Comparison of ENCODE assay signal across 10 mouse cellular contexts in the genomic region with DNA sequence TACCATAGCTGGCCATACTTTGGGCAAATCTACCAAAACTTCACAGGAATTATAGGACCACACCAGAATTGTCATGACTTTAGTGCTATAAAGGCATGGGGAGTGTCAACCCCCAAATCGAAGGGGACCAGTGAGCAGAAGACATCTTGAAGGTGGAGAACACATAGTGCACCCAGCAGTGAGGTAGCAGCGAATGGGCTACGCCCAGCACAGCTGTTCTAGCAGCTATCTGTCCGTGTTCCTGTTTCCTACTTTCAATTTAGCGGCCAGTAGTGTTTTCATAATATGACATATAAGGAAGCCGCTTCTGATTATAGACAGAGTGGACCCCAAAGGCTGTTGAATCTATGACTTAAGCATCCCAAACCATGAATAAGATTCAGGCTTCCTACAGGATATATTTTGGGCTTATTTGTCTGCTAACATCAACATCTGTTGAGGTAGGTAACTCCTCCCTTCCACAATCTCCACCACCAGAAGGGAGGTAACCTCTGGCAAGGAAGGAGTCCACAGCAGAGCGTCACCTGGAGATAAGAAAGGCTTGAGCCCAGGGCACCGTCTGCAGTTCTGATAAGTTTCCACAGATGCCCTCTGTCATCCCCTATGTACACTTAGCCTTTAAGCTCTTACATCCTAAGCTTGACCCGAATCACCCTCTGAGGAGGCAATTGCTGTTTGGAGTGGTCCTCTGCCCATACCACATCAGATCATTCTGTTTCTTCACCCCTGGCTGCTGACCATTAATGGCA. TPM values are rescaled to one million over a fixed set of nuclear protein-coding genes. Genes with fewer than 3 reads are reported as not detected.
A peak's percentile ranks its signal among the peaks of the same experiment; 100 is the strongest.
DNase-seq lines count a peak whose midpoint lies in the region; ATAC-seq lines count a peak whose summit lies in the region.
"Had no signal": no experiment of that assay in that cellular context is flagged by ENCODE, and none has a peak within 500 bp of the region (broad histone marks: within the 10 kb centered on the region; RNA-seq: fewer than 3 reads in every experiment).

No protein-coding gene starts in this region.

- H3K36me3 ChIP-seq in kidney, embryonic 15.5 days = no peaks in the 10 kb centered on the region
- no peaks in the 10 kb centered on the region for H3K36me3 ChIP-seq in kidney, embryonic 16.5 days (ENCODE audit: insufficient read depth, low read length)
- H3K36me3 ChIP-seq in liver, embryonic 13.5 days = peaks cover 24% of the 10 kb centered on the region
- H3K36me3 ChIP-seq in stomach, embryonic 14.5 days (ENCODE audit: control insufficient read depth, insufficient read depth, low read length) = no peaks in the 10 kb centered on the region
- H3K36me3 ChIP-seq: limb, embryonic 15.5 days had no signal

- no peak overlapping the region for H3K4me2 ChIP-seq in kidney, embryonic 15.5 days
- no peak overlapping the region for H3K4me2 ChIP-seq in kidney, embryonic 16.5 days (replicated peaks; ENCODE audit: low read depth, low read length)
- H3K4me2 ChIP-seq in liver, embryonic 13.5 days = peak overlapping the region; percentile 62
- no peak overlapping the region for H3K4me2 ChIP-seq in stomach, embryonic 14.5 days (replicated peaks; ENCODE audit: low read depth, low read length)
- H3K4me2 ChIP-seq: limb, embryonic 15.5 days had no signal

- 89% methylated on average over 9 of the region's 9 CpGs for WGBS in kidney, embryonic 15.5 days
- 87% methylated on average over 9 of the region's 9 CpGs for WGBS in kidney, embryonic 16.5 days
- WGBS in liver, embryonic 13.5 days (ENCODE audit: insufficient replicate concordance) = 12% methylated on average over 9 of the region's 9 CpGs
- WGBS in stomach, embryonic 14.5 days = 85% methylated on average over 9 of the region's 9 CpGs

- intact Hi-C loops in left cerebral cortex, postnatal 10 days (cut with DNase I) = no loop called here

- H3K4me1 ChIP-seq in kidney, embryonic 15.5 days = peaks cover 36% of the 10 kb centered on the region
- peaks cover 33% of the 10 kb centered on the region for H3K4me1 ChIP-seq in kidney, embryonic 16.5 days (ENCODE audit: insufficient read depth, low read length)
- H3K4me1 ChIP-seq in liver, embryonic 13.5 days (replicated peaks) = peaks cover 91% of the 10 kb centered on the region
- peaks cover 8% of the 10 kb centered on the region; the same call in 1 of the 2 replicates for H3K4me1 ChIP-seq in stomach, embryonic 14.5 days (ENCODE audit: control insufficient read depth, insufficient read depth, low read length)

- ATAC-seq in kidney, embryonic 15.5 days (replicated peaks; ENCODE audit: low FRiP score) = peak; percentile 76
- no peak for ATAC-seq in kidney, embryonic 16.5 days (ENCODE audit: low FRiP score, low TSS enrichment)
- peak; percentile 73 for ATAC-seq in common myeloid progenitor, adult 5-6 weeks (replicated peaks; ENCODE audit: low read depth, poor library complexity, severe bottlenecking)
- peak; percentile 97 for ATAC-seq in liver, embryonic 13.5 days (ENCODE audit: low read depth)
- peak; percentile 79; the same call in 1 of the 2 replicates for ATAC-seq in stomach, embryonic 14.5 days (ENCODE audit: insufficient number of reproducible peaks, insufficient read depth, low FRiP score, low read depth)

- no peaks in the 10 kb centered on the region for H3K27me3 ChIP-seq in kidney, embryonic 15.5 days
- H3K27me3 ChIP-seq in kidney, embryonic 16.5 days (ENCODE audit: insufficient read depth, low read length) = no peaks in the 10 kb centered on the region
- H3K27me3 ChIP-seq in liver, embryonic 13.5 days = no peaks in the 10 kb centered on the region
- no peaks in the 10 kb centered on the region for H3K27me3 ChIP-seq in stomach, embryonic 14.5 days (ENCODE audit: control insufficient read depth, insufficient read depth, low read length)
- H3K27me3 ChIP-seq: limb, embryonic 15.5 days had no signal

- H3K4me3 ChIP-seq in kidney, embryonic 15.5 days (replicated peaks) = no peak overlapping the region
- H3K4me3 ChIP-seq in kidney, embryonic 16.5 days (ENCODE audit: low read length) = no peak overlapping the region
- peak overlapping the region; percentile 55 for H3K4me3 ChIP-seq in liver, embryonic 13.5 days (replicated peaks)
- no peak overlapping the region for H3K4me3 ChIP-seq in stomach, embryonic 14.5 days (ENCODE audit: low read depth, low read length)
- H3K4me3 ChIP-seq: limb, embryonic 15.5 days had no signal

- H3K9me3 ChIP-seq in kidney, embryonic 15.5 days (replicated peaks) = no peaks in the 10 kb centered on the region
- no peaks in the 10 kb centered on the region for H3K9me3 ChIP-seq in kidney, embryonic 16.5 days (ENCODE audit: low read length)
- no peaks in the 10 kb centered on the region for H3K9me3 ChIP-seq in liver, embryonic 13.5 days (replicated peaks)
- no peaks in the 10 kb centered on the region for H3K9me3 ChIP-seq in stomach, embryonic 14.5 days (ENCODE audit: control insufficient read depth, low read depth, low read length)
- H3K9me3 ChIP-seq: limb, embryonic 15.5 days had no signal

- DNase-seq in liver, embryonic 13.5 days = peak; percentile 87
- DNase-seq in left cerebral cortex, postnatal 10 days (ENCODE audit: extremely low spot score in 1 of 2, low spot score in 2 of 2) = no peak
- no peak for DNase-seq in layer of hippocampus, adult 8-10 months (ENCODE audit: low spot score in 2 of 2)
- no peak for DNase-seq in embryo, embryonic 10 days (ENCODE audit: low spot score)
- DNase-seq: retina, postnatal 1 day had no signal

- no peak overlapping the region for H3K27ac ChIP-seq in kidney, embryonic 15.5 days
- no peak overlapping the region for H3K27ac ChIP-seq in kidney, embryonic 16.5 days (ENCODE audit: low read length)
- H3K27ac ChIP-seq in liver, embryonic 13.5 days = peak overlapping the region; percentile 97
- no peak overlapping the region for H3K27ac ChIP-seq in stomach, embryonic 14.5 days (ENCODE audit: low read length)
- H3K27ac ChIP-seq: limb, embryonic 15.5 days had no signal

- H3K9ac ChIP-seq in kidney, embryonic 15.5 days = no peak overlapping the region
- H3K9ac ChIP-seq in kidney, embryonic 16.5 days (replicated peaks; ENCODE audit: low read length) = no peak overlapping the region
- H3K9ac ChIP-seq in liver, embryonic 13.5 days = peak overlapping the region; percentile 74
- H3K9ac ChIP-seq in stomach, embryonic 14.5 days (replicated peaks; ENCODE audit: low read depth, low read length) = no peak overlapping the region
- H3K9ac ChIP-seq: limb, embryonic 15.5 days had no signal

RNA-seq across cellular contexts. Expression of a gene that starts 19.4 kb away (rescaled TPM):
- polyA plus RNA-seq in kidney, embryonic 15.5 days (2015; fragmentation: Nextera tagmentation; extraction: Ambion mirVana) = 14.3 and 15.1 TPM in 2 replicates
- polyA plus RNA-seq in kidney, embryonic 16.5 days (2015; fragmentation: Nextera tagmentation; extraction: Ambion mirVana) = 17.3 and 19.4 TPM in 2 replicates
- total RNA-seq in common myeloid progenitor, adult 5-6 weeks (2017) = 21.3 and 33.3 TPM in 2 replicates
- 41.5 and 58.7 TPM in 2 replicates for polyA plus RNA-seq in liver, embryonic 13.5 days (2015; fragmentation: Nextera tagmentation; extraction: Ambion mirVana)
- polyA plus RNA-seq in stomach, embryonic 14.5 days (2014; fragmentation: Nextera tagmentation; extraction: Ambion mirVana) = 12.8 and 13.5 TPM in 2 replicates
- total RNA-seq in left cerebral cortex, postnatal 10 days (2021) = 100 to 1,000 TPM; 145 to 154 TPM
- 100 to 1,000 TPM; 107 to 129 (median 113) TPM for total RNA-seq in layer of hippocampus, adult 8-10 months (2022)

RNA-seq across cellular contexts. Expression of a gene that starts 19.5 kb away (rescaled TPM):
- polyA plus RNA-seq in kidney, embryonic 15.5 days (2015; fragmentation: Nextera tagmentation; extraction: Ambion mirVana) = 27.0 and 29.5 TPM in 2 replicates
- 29.0 and 29.6 TPM in 2 replicates for polyA plus RNA-seq in kidney, embryonic 16.5 days (2015; fragmentation: Nextera tagmentation; extraction: Ambion mirVana)
- total RNA-seq in common myeloid progenitor, adult 5-6 weeks (2017) = 7.9 and 13.1 TPM in 2 replicates
- polyA plus RNA-seq in liver, embryonic 13.5 days (2015; fragmentation: Nextera tagmentation; extraction: Ambion mirVana) = 41.0 and 44.8 TPM in 2 replicates
- polyA plus RNA-seq in stomach, embryonic 14.5 days (2014; fragmentation: Nextera tagmentation; extraction: Ambion mirVana) = 26.4 and 30.0 TPM in 2 replicates
- 10 to 100 TPM; 78.9 to 89.0 TPM for total RNA-seq in left cerebral cortex, postnatal 10 days (2021)
- 10 to 100 TPM; 29.0 to 40.0 (median 38.1) TPM for total RNA-seq in layer of hippocampus, adult 8-10 months (2022)
